Mouse (Mus musculus): ENCODE data around the gene Klhl15.

DNA sequence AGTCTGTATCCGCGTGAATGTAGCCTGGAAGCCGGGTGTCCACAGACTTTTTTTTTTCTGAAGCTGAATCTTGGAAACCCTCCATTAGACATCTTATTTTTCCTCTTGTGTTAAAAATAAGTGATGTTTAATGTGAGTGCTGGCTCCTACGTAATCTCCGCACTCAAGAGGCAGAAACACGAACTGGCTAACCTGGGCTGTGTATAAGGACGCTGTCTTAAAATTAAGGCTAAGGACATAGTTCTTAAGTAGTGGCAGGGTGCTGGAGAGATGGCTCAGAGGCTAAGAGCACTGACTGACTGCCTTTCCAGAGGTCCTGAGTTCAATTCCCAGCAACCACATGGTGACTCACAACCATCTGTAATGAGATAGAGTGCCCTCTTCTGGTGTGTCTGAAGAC lies 21.0 kb upstream of the Klhl15 start:
- TF ChIP-seq POLR2A (IDR thresholded peaks at IDR 0.05; ENCODE audit: control insufficient read depth, low read depth, low read length) (no peak), CTCF (IDR thresholded peaks at IDR 0.05; ENCODE audit: control insufficient read depth, insufficient read depth, insufficient replicate concordance, low read depth, low read length) (no peak)
